Mouse (Mus musculus) midbrain, postnatal 0 days (tissue): ENCODE data around the gene Slco1a1. TPM values are rescaled to one million over a fixed set of nuclear protein-coding genes. Genes with fewer than 3 reads are reported as not detected.
"Not testable (repeated sequence)": the region's sequence is repeated elsewhere in the genome, so short reads cannot be mapped to it uniquely, and the experiment has no call there.

ENCODE experiments used
- ATAC-seq: fragments of 200-750 bp; cut with Nextera tagmentation; 2 replicates; pipeline ENCODE4 v1.8.0; 2017; ENCODE audit warnings: moderate number of reproducible peaks, mild to moderate bottlenecking, moderate TSS enrichment, moderate library complexity; ENCODE audit not compliant: low FRiP score
- DNase-seq: peaks from one replicate; pipeline ENCODE4 v3.0.0-alpha.2; 2015; ENCODE audit warnings: low spot score
- H3K27ac ChIP-seq: fragments of 300-500 bp; sonication (generic); 2 replicates; pipeline ENCODE4 v1.5.1; 2014; ENCODE audit warnings: low read depth, mild to moderate bottlenecking, low read length, mixed read lengths
- H3K27me3 ChIP-seq: fragments of 300-500 bp; sonication (generic); 2 replicates; pipeline ENCODE4 v1.6.1; 2014; ENCODE audit warnings: low read length, control low read depth, mixed read lengths; ENCODE audit not compliant: insufficient read depth
- H3K36me3 ChIP-seq: fragments of 300-500 bp; sonication (generic); 2 replicates; pipeline ENCODE4 v1.6.1; 2014; ENCODE audit warnings: low read length, control low read depth, mixed read lengths; ENCODE audit not compliant: insufficient read depth
- H3K4me1 ChIP-seq: fragments of 300-500 bp; sonication (generic); 2 replicates; pipeline ENCODE4 v1.6.1; 2014; ENCODE audit warnings: mild to moderate bottlenecking, control low read depth, antibody characterized with exemption, low read length, mixed read lengths; ENCODE audit not compliant: insufficient read depth
- H3K4me2 ChIP-seq: fragments of 300-500 bp; sonication (generic); 2 replicates; pipeline ENCODE4 v1.6.1; 2014; ENCODE audit warnings: low read depth, mild to moderate bottlenecking, low read length, mixed read lengths; ENCODE audit not compliant: poor library complexity, severe bottlenecking
- H3K4me3 ChIP-seq: fragments of 300-500 bp; sonication (generic); 2 replicates; pipeline ENCODE4 v1.5.1; 2014; ENCODE audit warnings: low read depth, mild to moderate bottlenecking, low read length, moderate library complexity
- H3K9ac ChIP-seq: fragments of 300-500 bp; sonication (generic); replicated peaks from 2 replicates; pipeline ENCODE4 v1.6.1; 2014; ENCODE audit warnings: mild to moderate bottlenecking, low read length, moderate library complexity, mixed read lengths; ENCODE audit not compliant: poor library complexity, severe bottlenecking
- H3K9me3 ChIP-seq: fragments of 300-500 bp; sonication (generic); 2 replicates; pipeline ENCODE4 v1.6.1; 2016; ENCODE audit warnings: low read length, control low read depth
- CTCF ChIP-seq: IDR thresholded peaks from 2 replicates; pipeline ENCODE4 v1.5.1; 2016; ENCODE audit warnings: antibody characterized with exemption, mild to moderate bottlenecking
- WGBS: fragments of 180-500 bp; shearing (Covaris S2); extraction: QIAGEN DNeasy Blood & Tissue Kit; methylation state at CpG from one replicate; pipeline ENCODE4 v1.1.7; 2014; 5-methylcytosine and 5-hydroxymethylcytosine counted together
- polyA plus RNA-seq: library from polyadenylated mRNA; unstranded; fragments of >200 nt; fragmentation: Nextera tagmentation; extraction: Ambion mirVana; gene quantifications from 2 replicates; pipeline ENCODE4 v1.2.1, GENCODE M21; 2015
- total RNA-seq: library from RNA; depleted of rRNA; stranded (reverse); fragments of >200 nt; gene quantifications from 2 replicates; pipeline ENCODE4 v1.2.3, GENCODE M21; 2014

The Slco1a1 gene
- total and polyA plus RNA-seq, 2 experiments from 2014 or later: not detected

GRCm38 (mm10) chr6:141898197-141898596, 48.6 kb downstream of the Slco1a1 start:
- 73% methylated on average over 2 of the region's 2 CpGs for WGBS
- no peak for DNase-seq
- no peaks in the 10 kb centered on the region for H3K4me1 ChIP-seq
- no peaks in the 10 kb centered on the region for H3K36me3 ChIP-seq
- no peak overlapping the region for H3K9ac ChIP-seq
- no peak overlapping the region for H3K27ac ChIP-seq
- H3K9me3 ChIP-seq: no peaks in the 10 kb centered on the region
- ATAC-seq: no peak
- no peaks in the 10 kb centered on the region for H3K27me3 ChIP-seq
- no peak overlapping the region for H3K4me3 ChIP-seq
- no peak overlapping the region for H3K4me2 ChIP-seq
- no peak for TF ChIP-seq CTCF

- TF ChIP-seq CTCF: no peak
- Histone ChIP-seq H3K27me3 (no peaks in the 10 kb centered on the region), H3K27ac (no peak overlapping the region), H3K4me2 (no peak overlapping the region), H3K9ac (no peak overlapping the region), H3K9me3 (no peaks in the 10 kb centered on the region), H3K36me3 (no peaks in the 10 kb centered on the region), H3K4me3 (no peak overlapping the region), H3K4me1 (no peaks in the 10 kb centered on the region)
- DNase-seq (no peak), ATAC-seq (no peak)
- WGBS: 72% methylated on average over 2 of the region's 2 CpGs
Observed at GRCm38 (mm10) chr6:141889723-141890122, 57.0 kb downstream of the Slco1a1 start.

- Histone ChIP-seq H3K36me3 (no peaks in the 10 kb centered on the region), H3K4me3 (no peak overlapping the region), H3K9ac (no peak overlapping the region), H3K4me1 (no peaks in the 10 kb centered on the region), H3K9me3 (no peaks in the 10 kb centered on the region), H3K27ac (no peak overlapping the region), H3K4me2 (no peak overlapping the region), H3K27me3 (no peaks in the 10 kb centered on the region)
- no peak for DNase-seq
- no peak for ATAC-seq
- 75% methylated on average over 2 of the region's 2 CpGs for WGBS
- peak; percentile 35 for TF ChIP-seq CTCF
Observed at GRCm38 (mm10) chr6:141888248-141888647, 58.5 kb downstream of the Slco1a1 start.

GRCm38 (mm10) chr6:141882581-141882980, 64.2 kb downstream of the Slco1a1 start:
- H3K4me2 ChIP-seq: no peak overlapping the region
- TF ChIP-seq CTCF: no peak
- WGBS: 74% methylated on average over 1 of the region's 1 CpGs
- no peak overlapping the region for H3K27ac ChIP-seq
- H3K27me3 ChIP-seq: no peaks in the 10 kb centered on the region
- no peaks in the 10 kb centered on the region for H3K9me3 ChIP-seq
- no peak for DNase-seq
- H3K36me3 ChIP-seq: no peaks in the 10 kb centered on the region
- H3K9ac ChIP-seq: no peak overlapping the region
- H3K4me1 ChIP-seq: no peaks in the 10 kb centered on the region
- no peak overlapping the region for H3K4me3 ChIP-seq
- ATAC-seq: no peak

- H3K4me3 ChIP-seq, H3K36me3 ChIP-seq, H3K27ac ChIP-seq, H3K9ac ChIP-seq, H3K4me2 ChIP-seq, ATAC-seq, DNase-seq, H3K9me3 ChIP-seq, H3K27me3 ChIP-seq, H3K4me1 ChIP-seq: not testable (repeated sequence)
- 67% methylated on average over 4 of the region's 4 CpGs for WGBS
Observed at GRCm38 (mm10) chr6:141875742-141876141, 71.0 kb downstream of the Slco1a1 start.

GRCm38 (mm10) chr6:141871711-141872110, 75.1 kb downstream of the Slco1a1 start:
- Histone ChIP-seq H3K9me3 (no peaks in the 10 kb centered on the region), H3K27ac (no peak overlapping the region), H3K9ac (no peak overlapping the region), H3K36me3 (no peaks in the 10 kb centered on the region), H3K4me1 (no peaks in the 10 kb centered on the region), H3K4me3 (no peak overlapping the region), H3K27me3 (no peaks in the 10 kb centered on the region), H3K4me2 (no peak overlapping the region)
- no peak for TF ChIP-seq CTCF
- no peak for ATAC-seq
- DNase-seq: no peak
- WGBS: 88% methylated on average over 2 of the region's 2 CpGs
